Mouse (Mus musculus): ENCODE measurements around the gene Rtkn2. TPM values are rescaled to one million over a fixed set of nuclear protein-coding genes. Genes with fewer than 3 reads are reported as not detected.

Rtkn2 gene
- total and polyA plus RNA-seq, 3 experiments, result 0.11 TPM; not detected in 2

GRCm38 (mm10) chr10:68009301-68009700, 29.9 kb downstream of the Rtkn2 start:
- H3K4me3 ChIP-seq (ENCODE audit: low read depth, low read length), result no peak overlapping the region
- H3K9me3 ChIP-seq (replicated peaks), result peaks cover 60% of the 10 kb centered on the region
- no peaks in the 10 kb centered on the region for H3K4me1 ChIP-seq (ENCODE audit: insufficient read depth, low read depth, low read length)
- no peaks in the 10 kb centered on the region for H3K36me3 ChIP-seq (replicated peaks)
- no peaks in the 10 kb centered on the region for H3K27me3 ChIP-seq (ENCODE audit: insufficient read depth, low read length)
- TF ChIP-seq GATA1 (IDR thresholded peaks at IDR 0.05; ENCODE audit: borderline replicate concordance, low read length) (no peak), GATA2 (IDR thresholded peaks at IDR 0.05; ENCODE audit: borderline replicate concordance, low read depth, low read length) (no peak), POLR2AphosphoS5 (IDR thresholded peaks at IDR 0.05; ENCODE audit: insufficient replicate concordance, low read depth, low read length) (no peak), CTCF (IDR thresholded peaks at IDR 0.05; ENCODE audit: low read depth, low read length) (no peak), TAL1 (conservative IDR thresholded peaks at IDR 0.05; ENCODE audit: low read depth, low read length) (no peak)
- no peak for DNase-seq (ENCODE audit: low spot score)
- ATAC-seq (ENCODE audit: extremely low read depth, insufficient number of reproducible peaks, low FRiP score, poor library complexity, severe bottlenecking), result no peak

GRCm38 (mm10) chr10:68009867-68010266, 30.5 kb downstream of the Rtkn2 start:
- DNase-seq (ENCODE audit: low spot score) (no peak), ATAC-seq (ENCODE audit: extremely low read depth, insufficient number of reproducible peaks, low FRiP score, poor library complexity, severe bottlenecking) (no peak)
- Histone ChIP-seq H3K4me3 (ENCODE audit: low read depth, low read length) (no peak overlapping the region), H3K4me1 (ENCODE audit: insufficient read depth, low read depth, low read length) (no peaks in the 10 kb centered on the region), H3K27me3 (ENCODE audit: insufficient read depth, low read length) (no peaks in the 10 kb centered on the region), H3K9me3 (replicated peaks) (peaks cover 61% of the 10 kb centered on the region), H3K36me3 (replicated peaks) (no peaks in the 10 kb centered on the region)
- no peak for TF ChIP-seq POLR2AphosphoS5 (IDR thresholded peaks at IDR 0.05; ENCODE audit: insufficient replicate concordance, low read depth, low read length)
- TF ChIP-seq GATA2 (IDR thresholded peaks at IDR 0.05; ENCODE audit: borderline replicate concordance, low read depth, low read length), result no peak
- TF ChIP-seq GATA1 (IDR thresholded peaks at IDR 0.05; ENCODE audit: borderline replicate concordance, low read length), result no peak
- no peak for TF ChIP-seq TAL1 (conservative IDR thresholded peaks at IDR 0.05; ENCODE audit: low read depth, low read length)
- TF ChIP-seq CTCF (IDR thresholded peaks at IDR 0.05; ENCODE audit: low read depth, low read length), result no peak

DNA sequence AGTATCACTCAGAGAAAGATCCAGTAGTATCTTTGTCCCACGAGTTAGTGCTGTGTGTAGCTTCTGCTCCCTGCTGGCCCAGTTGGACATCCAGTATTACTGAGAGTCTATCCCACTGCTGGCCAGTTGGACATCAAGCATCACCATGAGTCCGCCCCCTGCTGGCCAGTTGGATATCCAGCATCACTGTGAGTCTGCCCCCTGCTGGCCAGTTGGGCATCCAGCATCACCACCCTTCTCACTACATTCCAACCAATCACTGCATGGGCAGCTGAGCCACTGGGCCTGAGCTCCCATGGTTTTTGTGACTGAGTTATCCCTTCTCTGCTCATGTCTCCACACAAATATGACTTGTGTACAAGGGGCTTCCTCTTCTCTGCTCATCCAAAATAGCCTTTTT, 33.8 kb downstream of the Rtkn2 start:
- H3K27me3 ChIP-seq (ENCODE audit: insufficient read depth, low read length), result no peaks in the 10 kb centered on the region
- TF ChIP-seq GATA1 (IDR thresholded peaks at IDR 0.05; ENCODE audit: borderline replicate concordance, low read length) (no peak), GATA2 (IDR thresholded peaks at IDR 0.05; ENCODE audit: borderline replicate concordance, low read depth, low read length) (no peak), POLR2AphosphoS5 (IDR thresholded peaks at IDR 0.05; ENCODE audit: insufficient replicate concordance, low read depth, low read length) (no peak), CTCF (IDR thresholded peaks at IDR 0.05; ENCODE audit: low read depth, low read length) (no peak), TAL1 (conservative IDR thresholded peaks at IDR 0.05; ENCODE audit: low read depth, low read length) (no peak)
- no peaks in the 10 kb centered on the region for H3K36me3 ChIP-seq (replicated peaks)
- ATAC-seq (ENCODE audit: extremely low read depth, insufficient number of reproducible peaks, low FRiP score, poor library complexity, severe bottlenecking) (no peak), DNase-seq (ENCODE audit: low spot score) (no peak)
- H3K4me3 ChIP-seq (ENCODE audit: low read depth, low read length), result no peak overlapping the region
- peaks cover 59% of the 10 kb centered on the region for H3K9me3 ChIP-seq (replicated peaks)
- no peaks in the 10 kb centered on the region for H3K4me1 ChIP-seq (ENCODE audit: insufficient read depth, low read depth, low read length)

DNA sequence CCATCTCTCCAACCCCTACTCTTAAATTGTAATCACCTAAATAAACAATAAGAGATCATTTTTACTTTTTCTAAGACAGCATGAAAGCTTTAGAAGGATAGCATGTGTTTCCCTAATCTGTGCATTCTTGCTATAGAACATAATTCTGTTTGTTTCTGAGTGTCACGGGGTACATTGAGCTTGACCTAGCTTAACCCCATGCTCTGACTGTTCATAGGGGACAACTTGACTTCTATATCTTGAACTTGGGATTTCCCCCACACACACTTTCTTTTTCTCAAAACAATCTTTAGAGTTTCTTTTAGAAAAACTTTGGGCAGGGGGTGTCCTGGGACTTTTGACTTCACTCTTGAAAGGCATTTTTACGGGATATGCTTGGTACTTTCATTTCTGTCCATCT, 41.4 kb downstream of the Rtkn2 start:
- H3K4me3 ChIP-seq (ENCODE audit: low read depth, low read length), result no peak overlapping the region
- H3K9me3 ChIP-seq (replicated peaks), result peaks cover 54% of the 10 kb centered on the region
- no peak for DNase-seq (ENCODE audit: low spot score)
- TF ChIP-seq POLR2AphosphoS5 (IDR thresholded peaks at IDR 0.05; ENCODE audit: insufficient replicate concordance, low read depth, low read length) (no peak), TAL1 (conservative IDR thresholded peaks at IDR 0.05; ENCODE audit: low read depth, low read length) (no peak), CTCF (IDR thresholded peaks at IDR 0.05; ENCODE audit: low read depth, low read length) (no peak)
- H3K4me1 ChIP-seq (ENCODE audit: insufficient read depth, low read depth, low read length), result no peaks in the 10 kb centered on the region
- H3K36me3 ChIP-seq (replicated peaks), result no peaks in the 10 kb centered on the region
- H3K27me3 ChIP-seq (ENCODE audit: insufficient read depth, low read length), result no peaks in the 10 kb centered on the region
- ATAC-seq (ENCODE audit: extremely low read depth, insufficient number of reproducible peaks, low FRiP score, poor library complexity, severe bottlenecking), result no peak

GRCm38 (mm10) chr10:68025660-68026059, 46.3 kb downstream of the Rtkn2 start:
- H3K4me1 ChIP-seq (ENCODE audit: insufficient read depth, low read depth, low read length), result no peaks in the 10 kb centered on the region

DNA sequence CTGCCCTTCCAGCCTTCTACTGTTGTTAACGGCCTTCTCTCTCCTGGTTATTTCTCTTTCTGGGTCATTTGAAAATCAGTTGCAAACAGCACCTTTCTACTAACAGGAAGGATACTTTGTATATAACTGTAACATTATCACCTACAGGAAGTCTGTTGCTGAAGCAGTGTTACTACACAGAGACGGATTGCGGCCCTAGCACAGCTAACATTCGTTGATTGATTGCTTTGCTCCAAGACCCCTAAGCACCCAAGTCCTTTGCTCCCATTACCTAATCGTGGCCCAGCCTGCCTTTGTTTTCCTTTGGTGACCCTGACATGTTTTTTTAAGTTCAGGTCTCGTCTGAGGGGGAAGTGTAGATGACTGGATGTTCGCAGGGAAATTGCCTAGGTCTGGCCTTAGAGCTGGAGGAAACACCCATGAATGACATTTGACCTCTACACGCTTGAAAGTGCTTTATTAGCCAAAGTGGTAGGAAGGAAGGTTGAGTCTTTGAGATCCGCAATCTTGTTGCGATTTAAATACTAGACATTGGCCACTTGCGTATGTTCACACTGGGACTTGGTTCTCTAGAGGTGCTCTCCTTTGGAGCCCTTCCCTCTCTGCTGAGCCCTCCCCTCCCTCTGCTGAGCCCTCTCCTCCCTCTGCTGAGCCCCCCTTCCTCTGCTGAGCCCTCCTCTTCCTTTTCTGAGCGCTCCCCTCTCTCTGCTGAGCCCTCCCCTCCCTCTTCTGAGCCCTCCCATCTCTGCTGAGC, 49.1 kb downstream of the Rtkn2 start:
- no peak for ATAC-seq (ENCODE audit: extremely low read depth, insufficient number of reproducible peaks, low FRiP score, poor library complexity, severe bottlenecking)

More at GRCm38 (mm10) chr10:68025660-68026059, 46.3 kb downstream of the Rtkn2 start:
- H3K9me3 ChIP-seq (replicated peaks), result peaks cover 58% of the 10 kb centered on the region
- H3K4me3 ChIP-seq (ENCODE audit: low read depth, low read length), result no peak overlapping the region
- no peak for ATAC-seq (ENCODE audit: extremely low read depth, insufficient number of reproducible peaks, low FRiP score, poor library complexity, severe bottlenecking)
- DNase-seq (ENCODE audit: low spot score), result no peak
- TF ChIP-seq GATA1 (IDR thresholded peaks at IDR 0.05; ENCODE audit: borderline replicate concordance, low read length) (no peak), TAL1 (conservative IDR thresholded peaks at IDR 0.05; ENCODE audit: low read depth, low read length) (no peak), CTCF (IDR thresholded peaks at IDR 0.05; ENCODE audit: low read depth, low read length) (no peak), POLR2AphosphoS5 (IDR thresholded peaks at IDR 0.05; ENCODE audit: insufficient replicate concordance, low read depth, low read length) (no peak), GATA2 (IDR thresholded peaks at IDR 0.05; ENCODE audit: borderline replicate concordance, low read depth, low read length) (no peak)
- no peaks in the 10 kb centered on the region for H3K36me3 ChIP-seq (replicated peaks)
- H3K27me3 ChIP-seq (ENCODE audit: insufficient read depth, low read length), result no peaks in the 10 kb centered on the region

More for the DNA sequence above, 49.1 kb downstream of the Rtkn2 start:
- peaks cover 59% of the 10 kb centered on the region for H3K9me3 ChIP-seq (replicated peaks)
- TF ChIP-seq CTCF (IDR thresholded peaks at IDR 0.05; ENCODE audit: low read depth, low read length), result no peak
- no peak for TF ChIP-seq TAL1 (conservative IDR thresholded peaks at IDR 0.05; ENCODE audit: low read depth, low read length)
- DNase-seq (ENCODE audit: low spot score), result no peak
- H3K36me3 ChIP-seq (replicated peaks), result no peaks in the 10 kb centered on the region
- no peak overlapping the region for H3K4me3 ChIP-seq (ENCODE audit: low read depth, low read length)
- no peaks in the 10 kb centered on the region for H3K4me1 ChIP-seq (ENCODE audit: insufficient read depth, low read depth, low read length)
- H3K27me3 ChIP-seq (ENCODE audit: insufficient read depth, low read length), result no peaks in the 10 kb centered on the region

Measured in G1E (cell line).